Mouse (Mus musculus): ENCODE measurements around the gene Gm4340. TPM values are rescaled to one million over a fixed set of nuclear protein-coding genes. Genes with fewer than 3 reads are reported as not detected.
"Not testable (repeated sequence)": the region's sequence is repeated elsewhere in the genome, so short reads cannot be mapped to it uniquely, and the experiment has no call there.

The Gm4340 gene
- not detected for total RNA-seq (2022)

GRCm38 (mm10) chr10:104193742-104194141, at the start of gene Gm4340:
TSS of gene Gm4340 (plus strand) at chr10:104194042.
- DNase-seq (ENCODE audit: low spot score in 2 of 2), result not testable (repeated sequence)

GRCm38 (mm10) chr10:104151197-104151596, 42.6 kb upstream of the Gm4340 start, which contains the start of gene Gm6763:
TSS of gene Gm6763 (plus strand) at chr10:104151497.
- not testable (repeated sequence) for DNase-seq (ENCODE audit: low spot score in 2 of 2)

GRCm38 (mm10) chr10:104159706-104160105, 34.1 kb upstream of the Gm4340 start, which contains the start of gene Gm8764:
TSS of gene Gm8764 (plus strand) at chr10:104160006.
- DNase-seq (ENCODE audit: low spot score in 2 of 2), result not testable (repeated sequence)

GRCm38 (mm10) chr10:104168215-104168614, 25.6 kb upstream of the Gm4340 start, which contains the start of gene Gm21304:
TSS of gene Gm21304 (plus strand) at chr10:104168515.
- DNase-seq (ENCODE audit: low spot score in 2 of 2), result not testable (repeated sequence)

GRCm38 (mm10) chr10:104176724-104177123, 17.1 kb upstream of the Gm4340 start, which contains the start of gene Gm21312:
TSS of gene Gm21312 (plus strand) at chr10:104177024.
- not testable (repeated sequence) for DNase-seq (ENCODE audit: low spot score in 2 of 2)

GRCm38 (mm10) chr10:104185233-104185632, 8.6 kb upstream of the Gm4340 start, which contains the start of gene Gm20765:
TSS of gene Gm20765 (plus strand) at chr10:104185533.
- DNase-seq (ENCODE audit: low spot score in 2 of 2), result not testable (repeated sequence)

- DNase-seq (ENCODE audit: low spot score in 2 of 2), result no peak
Observed at GRCm38 (mm10) chr10:104209655-104210054, 15.8 kb downstream of the Gm4340 start.

- DNase-seq (ENCODE audit: low spot score in 2 of 2), result no peak
Observed at GRCm38 (mm10) chr10:104210268-104210990, 16.6 kb downstream of the Gm4340 start.

GRCm38 (mm10) chr10:104214527-104214926, 20.7 kb downstream of the Gm4340 start:
- no peak for DNase-seq (ENCODE audit: low spot score in 2 of 2)

GRCm38 (mm10) chr10:104220303-104221021, 26.6 kb downstream of the Gm4340 start:
- DNase-seq (ENCODE audit: low spot score in 2 of 2), result no peak

Other genes starting within 250 kb of the Gm4340 start
- gene Gm21293, start 51.1 kb upstream of the Gm4340 start, total RNA-seq (2022), result not detected
- gene Gm6763, start 42.5 kb upstream of the Gm4340 start, total RNA-seq (2022), result not detected
- gene Gm8764, start 34.0 kb upstream of the Gm4340 start, total RNA-seq (2022), result not detected
- not detected for gene Gm21304, start 25.5 kb upstream of the Gm4340 start, total RNA-seq (2022)
- gene Gm21312, start 17.0 kb upstream of the Gm4340 start, total RNA-seq (2022), result not detected
- gene Gm20765, start 8.5 kb upstream of the Gm4340 start, total RNA-seq (2022), result not detected

All from left cerebral cortex, adult 8-10 months (tissue).